Mouse (Mus musculus) thymus, adult 2 months (tissue): ENCODE data around the gene Fhl3.

Experiments used
- CTCF ChIP-seq: fragments of 200-500 bp; IDR thresholded peaks from 2 replicates; pipeline ENCODE4 v1.5.1; 2012; ENCODE audit warnings: mild to moderate bottlenecking, control low read depth, low read length, moderate library complexity, borderline replicate concordance; ENCODE audit not compliant: control insufficient read depth, poor library complexity, insufficient read depth; ENCODE audit errors: extremely low read depth
- POLR2A ChIP-seq: fragments of 200-500 bp; IDR thresholded peaks from 2 replicates; pipeline ENCODE4 v1.6.1; 2012; ENCODE audit warnings: mild to moderate bottlenecking, low read length, control low read depth, moderate library complexity; ENCODE audit not compliant: control insufficient read depth, poor library complexity, insufficient read depth; ENCODE audit errors: extremely low read depth

- TF ChIP-seq CTCF = no peak
- TF ChIP-seq POLR2A = no peak
Measured at GRCm38 (mm10) chr4:124685897-124686402, 14.6 kb upstream of the Fhl3 start.
